Mouse (Mus musculus): ENCODE measurements around the gene Rnps1. TPM values are rescaled to one million over a fixed set of nuclear protein-coding genes. Genes with fewer than 3 reads are reported as not detected.
"Not testable (repeated sequence)": the region's sequence is repeated elsewhere in the genome, so short reads cannot be mapped to it uniquely, and the experiment has no call there.

The Rnps1 gene
- total RNA-seq, 1 experiment = 138 TPM

DNA sequence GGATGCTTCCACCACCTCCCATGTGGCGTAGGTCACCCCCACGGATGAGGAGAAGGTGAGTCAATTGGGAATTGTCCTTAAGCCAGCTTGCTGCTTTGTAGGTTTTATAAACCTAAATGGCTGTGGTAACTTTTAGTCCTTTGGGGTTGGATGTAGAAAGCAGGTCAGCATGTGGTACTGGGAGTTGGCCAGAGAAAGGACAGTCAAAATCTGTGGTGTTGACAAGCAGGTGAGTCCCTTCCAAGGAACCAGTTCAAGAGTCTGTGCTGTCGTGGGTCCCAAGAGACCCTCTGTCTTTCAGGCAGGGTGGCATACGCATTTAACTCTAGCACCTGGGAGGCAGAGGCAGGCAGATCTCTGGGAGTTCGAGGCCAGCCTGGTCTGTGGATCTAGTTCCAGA, 10.1 kb downstream of the Rnps1 start:
- no peaks in the 10 kb centered on the region for H3K4me1 ChIP-seq (ENCODE audit: control insufficient read depth in 2 of 2, insufficient read depth in 2 of 2, low read length in 2 of 2, poor library complexity in 1 of 2)
- no peaks in the 10 kb centered on the region for H3K9me3 ChIP-seq (ENCODE audit: control insufficient read depth, insufficient read depth, low read depth, low read length)
- TF ChIP-seq ZC3H11A (IDR thresholded peaks at IDR 0.05; ENCODE audit: borderline replicate concordance, low read depth, low read length) (no peak), MAFK (IDR thresholded peaks at IDR 0.05; ENCODE audit: insufficient read depth, low read depth, low read length) (no peak), HCFC1 (IDR thresholded peaks at IDR 0.05; ENCODE audit: borderline replicate concordance, insufficient read depth, low read length) (no peak), CHD2 (IDR thresholded peaks at IDR 0.05; ENCODE audit: low read depth, low read length) (no peak), ZNF384 (IDR thresholded peaks at IDR 0.05; ENCODE audit: low read depth, low read length) (no peak)
- no peak for DNase-seq (ENCODE audit: low read depth, low spot score)
- no peak overlapping the region for H3K27ac ChIP-seq (ENCODE audit: insufficient read depth, low read depth, low read length, poor library complexity, severe bottlenecking)
- no peak overlapping the region for H3K4me3 ChIP-seq (ENCODE audit: insufficient read depth in 1 of 2, low read depth in 1 of 2, low read length in 2 of 2, poor library complexity in 1 of 2, severe bottlenecking in 1 of 2)
- peaks cover 37% of the 10 kb centered on the region for H3K36me3 ChIP-seq (ENCODE audit: control insufficient read depth, insufficient read depth, low read length, poor library complexity, severe bottlenecking)
- in situ Hi-C loops (cut with MboI; ENCODE audit: low sequenced_read_pairs in 2 of 2, unreplicated experiment in 2 of 2) = no loop called here
- H3K9ac ChIP-seq (ENCODE audit: insufficient read depth, low read depth, low read length, poor library complexity, severe bottlenecking) = no peak overlapping the region

DNA sequence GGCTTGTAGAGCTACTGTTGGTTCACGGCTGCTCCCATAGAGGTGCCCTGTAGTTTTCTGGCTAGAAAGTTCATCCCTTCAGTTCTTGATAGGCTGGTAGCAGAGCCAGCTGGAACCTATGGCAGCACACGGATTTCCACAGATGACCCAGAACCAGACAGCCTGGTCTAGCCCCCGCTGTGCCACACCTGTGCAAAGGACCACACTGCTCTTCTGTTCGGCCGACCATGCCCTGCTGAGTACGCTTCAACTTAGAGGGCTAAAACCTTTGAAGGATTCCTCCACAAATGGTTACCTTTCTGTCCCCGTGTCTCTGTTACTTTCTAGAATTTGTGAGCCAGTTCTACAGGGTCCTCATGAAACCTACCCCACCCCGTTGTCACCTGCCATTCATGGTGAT, 11.0 kb downstream of the Rnps1 start:
- H3K4me3 ChIP-seq (ENCODE audit: insufficient read depth in 1 of 2, low read depth in 1 of 2, low read length in 2 of 2, poor library complexity in 1 of 2, severe bottlenecking in 1 of 2); in situ Hi-C loops (cut with MboI; ENCODE audit: low sequenced_read_pairs in 2 of 2, unreplicated experiment in 2 of 2); H3K9ac ChIP-seq (ENCODE audit: insufficient read depth, low read depth, low read length, poor library complexity, severe bottlenecking); H3K27ac ChIP-seq (ENCODE audit: insufficient read depth, low read depth, low read length, poor library complexity, severe bottlenecking); H3K9me3 ChIP-seq (ENCODE audit: control insufficient read depth, insufficient read depth, low read depth, low read length); DNase-seq (ENCODE audit: low read depth, low spot score); H3K4me1 ChIP-seq (ENCODE audit: control insufficient read depth in 2 of 2, insufficient read depth in 2 of 2, low read length in 2 of 2, poor library complexity in 1 of 2): not testable (repeated sequence)
- peaks cover 31% of the 10 kb centered on the region for H3K36me3 ChIP-seq (ENCODE audit: control insufficient read depth, insufficient read depth, low read length, poor library complexity, severe bottlenecking)

DNA sequence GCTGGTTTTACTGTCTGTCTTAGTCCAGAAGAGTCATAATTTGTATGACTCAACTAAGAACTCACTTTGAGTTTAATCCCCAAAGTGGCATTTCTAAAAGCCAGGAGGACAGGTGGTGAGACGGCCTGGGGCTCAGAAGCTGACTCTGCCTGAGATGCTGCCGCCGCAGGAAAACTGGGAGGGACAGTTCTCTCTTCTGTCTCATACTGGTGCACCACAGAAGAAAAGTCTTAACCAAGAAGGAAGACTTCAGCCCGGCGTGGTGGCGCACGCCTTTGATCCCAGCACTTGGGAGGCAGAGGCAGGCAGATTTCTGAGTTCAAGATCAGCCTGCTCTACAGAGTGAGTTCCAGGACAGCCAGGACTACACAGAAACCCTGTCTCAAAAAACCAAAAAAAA, 11.5 kb downstream of the Rnps1 start:
- TF ChIP-seq HCFC1 (IDR thresholded peaks at IDR 0.05; ENCODE audit: borderline replicate concordance, insufficient read depth, low read length) = no peak
- no peak for TF ChIP-seq ZC3H11A (IDR thresholded peaks at IDR 0.05; ENCODE audit: borderline replicate concordance, low read depth, low read length)
- no peak for TF ChIP-seq CHD2 (IDR thresholded peaks at IDR 0.05; ENCODE audit: low read depth, low read length)
- TF ChIP-seq ZNF384 (IDR thresholded peaks at IDR 0.05; ENCODE audit: low read depth, low read length) = no peak
- no peak for TF ChIP-seq MAFK (IDR thresholded peaks at IDR 0.05; ENCODE audit: insufficient read depth, low read depth, low read length)
- Histone ChIP-seq H3K9ac (ENCODE audit: insufficient read depth, low read depth, low read length, poor library complexity, severe bottlenecking) (no peak overlapping the region), H3K36me3 (ENCODE audit: control insufficient read depth, insufficient read depth, low read length, poor library complexity, severe bottlenecking) (peaks cover 25% of the 10 kb centered on the region), H3K9me3 (ENCODE audit: control insufficient read depth, insufficient read depth, low read depth, low read length) (no peaks in the 10 kb centered on the region), H3K4me3 (ENCODE audit: insufficient read depth in 1 of 2, low read depth in 1 of 2, low read length in 2 of 2, poor library complexity in 1 of 2, severe bottlenecking in 1 of 2) (peak overlapping the region in 1 of 2 experiments; percentile 91; a peak in 1 of 4 replicates), H3K4me1 (ENCODE audit: control insufficient read depth in 2 of 2, insufficient read depth in 2 of 2, low read length in 2 of 2, poor library complexity in 1 of 2) (no peaks in the 10 kb centered on the region), H3K27ac (ENCODE audit: insufficient read depth, low read depth, low read length, poor library complexity, severe bottlenecking) (no peak overlapping the region)
- no peak for DNase-seq (ENCODE audit: low read depth, low spot score)
- in situ Hi-C loops (cut with MboI; ENCODE audit: low sequenced_read_pairs in 2 of 2, unreplicated experiment in 2 of 2) = no loop called here

DNA sequence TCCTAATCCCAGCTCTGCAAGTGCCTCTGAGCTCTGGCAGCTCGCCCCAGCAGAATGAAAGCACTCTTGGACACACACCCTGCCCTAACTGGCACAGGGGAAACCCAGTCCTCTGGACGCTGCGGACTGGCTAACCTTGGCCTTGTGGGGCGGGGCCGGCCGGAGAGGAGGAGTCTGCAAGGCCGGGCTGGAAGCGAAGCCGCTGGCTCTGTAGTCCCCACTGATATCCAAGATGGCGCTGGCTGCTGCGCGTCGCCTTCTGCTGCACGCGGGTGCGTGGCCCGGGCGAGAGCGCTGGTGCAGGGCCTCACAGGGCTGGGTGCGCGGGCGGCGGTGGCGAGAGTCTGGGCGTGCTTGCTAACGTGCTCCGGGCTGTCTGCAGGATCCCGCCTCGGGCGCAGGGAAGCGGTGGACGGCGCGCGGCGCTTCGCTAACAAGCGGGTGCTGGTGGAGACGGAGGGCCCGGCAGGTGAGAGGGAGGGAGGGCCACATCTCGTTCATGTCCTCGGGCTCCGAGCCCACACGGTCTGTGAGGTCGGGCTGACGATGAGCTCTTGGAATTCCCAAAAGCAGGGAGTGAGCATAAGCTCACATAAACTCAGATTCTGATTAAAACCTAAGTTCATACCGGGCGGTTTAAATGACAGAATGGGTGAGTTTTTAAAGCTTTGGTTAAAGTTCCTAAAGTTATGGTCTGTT, 12.3 kb downstream of the Rnps1 start, which contains the start of gene Eci1:
Gene Eci1, plus strand, starts transcription at position 171 of the 699 bp plus-strand sequence.
- TF ChIP-seq MAFK (IDR thresholded peaks at IDR 0.05; ENCODE audit: insufficient read depth, low read depth, low read length) = no peak
- no peak for TF ChIP-seq ZC3H11A (IDR thresholded peaks at IDR 0.05; ENCODE audit: borderline replicate concordance, low read depth, low read length)
- TF ChIP-seq ZNF384 (IDR thresholded peaks at IDR 0.05; ENCODE audit: low read depth, low read length) = no peak
- TF ChIP-seq HCFC1 (IDR thresholded peaks at IDR 0.05; ENCODE audit: borderline replicate concordance, insufficient read depth, low read length) = peak; percentile 74; the same call in 1 of the 2 replicates
- H3K27ac ChIP-seq (ENCODE audit: insufficient read depth, low read depth, low read length, poor library complexity, severe bottlenecking) = peak within 1 kb of the TSS; percentile 88
- no peaks in the 10 kb centered on the region for H3K4me1 ChIP-seq (ENCODE audit: control insufficient read depth in 2 of 2, insufficient read depth in 2 of 2, low read length in 2 of 2, poor library complexity in 1 of 2)
- H3K9ac ChIP-seq (ENCODE audit: insufficient read depth, low read depth, low read length, poor library complexity, severe bottlenecking) = peak within 1 kb of the TSS; percentile 97
- peak; percentile 77 for DNase-seq (ENCODE audit: low read depth, low spot score)
- in situ Hi-C loops (cut with MboI; ENCODE audit: low sequenced_read_pairs in 2 of 2, unreplicated experiment in 2 of 2) = no loop called here
- no peaks in the 10 kb centered on the region for H3K9me3 ChIP-seq (ENCODE audit: control insufficient read depth, insufficient read depth, low read depth, low read length)
- peaks cover 19% of the 10 kb centered on the region for H3K36me3 ChIP-seq (ENCODE audit: control insufficient read depth, insufficient read depth, low read length, poor library complexity, severe bottlenecking)
- H3K4me3 ChIP-seq (ENCODE audit: insufficient read depth in 1 of 2, low read depth in 1 of 2, low read length in 2 of 2, poor library complexity in 1 of 2, severe bottlenecking in 1 of 2) = peak within 1 kb of the TSS; percentile 91 to 94

DNA sequence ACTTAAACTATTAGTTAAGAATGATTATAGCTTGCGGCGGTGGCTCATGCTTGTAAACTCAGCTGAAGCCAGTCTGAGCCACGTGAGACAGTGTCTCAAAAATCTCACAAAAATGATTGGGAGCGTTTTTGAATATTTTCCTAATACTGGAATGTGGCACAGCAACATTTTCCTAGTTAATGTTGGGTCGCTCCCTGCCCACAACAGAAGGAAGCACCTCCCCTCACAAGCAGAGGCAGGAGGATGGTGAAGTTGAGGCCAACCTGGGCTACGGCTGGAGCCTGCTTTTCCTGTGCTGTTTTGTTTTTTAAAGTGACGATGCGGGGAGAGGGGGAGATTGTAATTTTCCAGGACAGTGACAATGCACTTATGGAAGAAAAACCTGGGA, 12.8 kb downstream of the Rnps1 start:
- peaks cover 16% of the 10 kb centered on the region for H3K36me3 ChIP-seq (ENCODE audit: control insufficient read depth, insufficient read depth, low read length, poor library complexity, severe bottlenecking)

More for the DNA sequence above, 12.8 kb downstream of the Rnps1 start:
- Histone ChIP-seq H3K27ac (ENCODE audit: insufficient read depth, low read depth, low read length, poor library complexity, severe bottlenecking) (peak overlapping the region; percentile 88; the same call in 1 of the 2 replicates), H3K4me1 (ENCODE audit: control insufficient read depth in 2 of 2, insufficient read depth in 2 of 2, low read length in 2 of 2, poor library complexity in 1 of 2) (no peaks in the 10 kb centered on the region), H3K9me3 (ENCODE audit: control insufficient read depth, insufficient read depth, low read depth, low read length) (no peaks in the 10 kb centered on the region), H3K4me3 (ENCODE audit: insufficient read depth in 1 of 2, low read depth in 1 of 2, low read length in 2 of 2, poor library complexity in 1 of 2, severe bottlenecking in 1 of 2) (peak overlapping the region; percentile 91 to 94), H3K9ac (ENCODE audit: insufficient read depth, low read depth, low read length, poor library complexity, severe bottlenecking) (peak overlapping the region; percentile 97)
- in situ Hi-C loops (cut with MboI; ENCODE audit: low sequenced_read_pairs in 2 of 2, unreplicated experiment in 2 of 2) = no loop called here
- TF ChIP-seq ZNF384 (IDR thresholded peaks at IDR 0.05; ENCODE audit: low read depth, low read length) (no peak), ZC3H11A (IDR thresholded peaks at IDR 0.05; ENCODE audit: borderline replicate concordance, low read depth, low read length) (no peak), HCFC1 (IDR thresholded peaks at IDR 0.05; ENCODE audit: borderline replicate concordance, insufficient read depth, low read length) (no peak)
- DNase-seq (ENCODE audit: low read depth, low spot score) = no peak
